Mouse (Mus musculus) liver, embryonic 12.5 days (tissue): Measurements from ENCODE around the gene Rdm1. TPM values are rescaled to one million over a fixed set of nuclear protein-coding genes. Genes with fewer than 3 reads are reported as not detected.

ENCODE experiments used
- ATAC-seq: fragments of 200-750 bp; cut with Nextera tagmentation; 2 replicates; pipeline ENCODE4 v1.8.0; 2017; ENCODE audit warnings: moderate number of reproducible peaks, mild to moderate bottlenecking, moderate library complexity
- H3K27ac ChIP-seq: fragments of 300-500 bp; sonication (generic); 2 replicates; pipeline ENCODE4 v1.5.1; 2016; ENCODE audit warnings: mild to moderate bottlenecking
- H3K27me3 ChIP-seq: fragments of 300-500 bp; sonication (generic); replicated peaks from 2 replicates; pipeline ENCODE4 v1.6.1; 2016; ENCODE audit warnings: mild to moderate bottlenecking, moderate library complexity
- H3K36me3 ChIP-seq: fragments of 300-500 bp; sonication (generic); 2 replicates; pipeline ENCODE4 v1.6.1; 2016; ENCODE audit warnings: mild to moderate bottlenecking, moderate library complexity
- H3K4me1 ChIP-seq: fragments of 300-500 bp; sonication (generic); 2 replicates; pipeline ENCODE4 v1.6.1; 2016
- H3K4me2 ChIP-seq: fragments of 300-500 bp; sonication (generic); 2 replicates; pipeline ENCODE4 v1.6.1; 2016; ENCODE audit warnings: mild to moderate bottlenecking, moderate library complexity
- H3K4me3 ChIP-seq: fragments of 300-500 bp; sonication (generic); 2 replicates; pipeline ENCODE4 v1.5.1; 2016; ENCODE audit warnings: mild to moderate bottlenecking, moderate library complexity
- H3K9ac ChIP-seq: fragments of 300-500 bp; sonication (generic); 2 replicates; pipeline ENCODE4 v1.6.1; 2016; ENCODE audit warnings: mild to moderate bottlenecking, moderate library complexity
- H3K9me3 ChIP-seq: fragments of 300-500 bp; sonication (generic); replicated peaks from 2 replicates; pipeline ENCODE4 v1.6.1; 2016; ENCODE audit warnings: mild to moderate bottlenecking, moderate library complexity
- WGBS: fragments of 180-500 bp; shearing (Covaris S2); methylation state at CpG from one replicate; pipeline ENCODE4 v1.1.7; 2016; ENCODE audit not compliant: insufficient replicate concordance; 5-methylcytosine and 5-hydroxymethylcytosine counted together
- polyA plus RNA-seq: library from polyadenylated mRNA; unstranded; fragments of >200 nt; fragmentation: Nextera tagmentation; extraction: Ambion mirVana; gene quantifications from 2 replicates; pipeline ENCODE4 v1.2.1, GENCODE M21; 2016

Gene Rdm1
- polyA plus RNA-seq, 1 experiment from 2014 or later: 11.8 TPM

GRCm38 (mm10) chr11:101674106-101674505, 47.1 kb downstream of the Rdm1 start:
- Histone ChIP-seq H3K4me3 (no peak overlapping the region), H3K27me3 (no peaks in the 10 kb centered on the region), H3K4me2 (no peak overlapping the region), H3K9me3 (no peaks in the 10 kb centered on the region), H3K9ac (no peak overlapping the region), H3K27ac (no peak overlapping the region), H3K4me1 (peaks cover 41% of the 10 kb centered on the region), H3K36me3 (no peaks in the 10 kb centered on the region)
- 71% methylated on average over 5 of the region's 5 CpGs for WGBS
- no peak for ATAC-seq

GRCm38 (mm10) chr11:101675349-101675748, 48.4 kb downstream of the Rdm1 start:
- Histone ChIP-seq H3K4me2 (no peak overlapping the region), H3K9ac (no peak overlapping the region), H3K27me3 (no peaks in the 10 kb centered on the region), H3K4me1 (peaks cover 28% of the 10 kb centered on the region), H3K27ac (no peak overlapping the region), H3K4me3 (no peak overlapping the region), H3K9me3 (no peaks in the 10 kb centered on the region), H3K36me3 (no peaks in the 10 kb centered on the region)
- 79% methylated on average over 4 of the region's 4 CpGs for WGBS
- ATAC-seq: no peak

- Histone ChIP-seq H3K9me3 (no peaks in the 10 kb centered on the region), H3K27ac (no peak overlapping the region), H3K27me3 (no peaks in the 10 kb centered on the region), H3K4me3 (no peak overlapping the region), H3K4me2 (no peak overlapping the region), H3K4me1 (peaks cover 20% of the 10 kb centered on the region), H3K36me3 (no peaks in the 10 kb centered on the region), H3K9ac (no peak overlapping the region)
- ATAC-seq: no peak
- WGBS: 81% methylated on average over 12 of the region's 12 CpGs
Measured at GRCm38 (mm10) chr11:101677655-101678054, 50.7 kb downstream of the Rdm1 start.

GRCm38 (mm10) chr11:101678770-101679169, 51.8 kb downstream of the Rdm1 start:
- Histone ChIP-seq H3K4me3 (no peak overlapping the region), H3K36me3 (no peaks in the 10 kb centered on the region), H3K9ac (no peak overlapping the region), H3K4me1 (peaks cover 9% of the 10 kb centered on the region), H3K27me3 (no peaks in the 10 kb centered on the region), H3K4me2 (no peak overlapping the region), H3K27ac (no peak overlapping the region), H3K9me3 (no peaks in the 10 kb centered on the region)
- WGBS: 63% methylated on average over 5 of the region's 5 CpGs
- ATAC-seq: no peak

GRCm38 (mm10) chr11:101679907-101680306, 52.9 kb downstream of the Rdm1 start:
- Histone ChIP-seq H3K36me3 (no peaks in the 10 kb centered on the region), H3K4me2 (no peak overlapping the region), H3K27me3 (no peaks in the 10 kb centered on the region), H3K27ac (no peak overlapping the region), H3K4me3 (no peak overlapping the region), H3K9ac (no peak overlapping the region), H3K4me1 (no peaks in the 10 kb centered on the region; the same call in 1 of the 2 replicates), H3K9me3 (no peaks in the 10 kb centered on the region)
- no peak for ATAC-seq
- 36% methylated on average over 5 of the region's 7 CpGs for WGBS

- H3K36me3 ChIP-seq: no peaks in the 10 kb centered on the region
- no peak overlapping the region for H3K9ac ChIP-seq
- no peak overlapping the region for H3K4me2 ChIP-seq
- 53% methylated on average over 3 of the region's 3 CpGs for WGBS
- H3K27me3 ChIP-seq: no peaks in the 10 kb centered on the region
- no peak for ATAC-seq
- no peak overlapping the region for H3K4me3 ChIP-seq
- no peaks in the 10 kb centered on the region; the same call in 1 of the 2 replicates for H3K4me1 ChIP-seq
- H3K9me3 ChIP-seq: no peaks in the 10 kb centered on the region
- H3K27ac ChIP-seq: no peak overlapping the region
Measured at GRCm38 (mm10) chr11:101680634-101681325, 53.8 kb downstream of the Rdm1 start.

- Histone ChIP-seq H3K9ac (no peak overlapping the region), H3K4me2 (no peak overlapping the region), H3K36me3 (no peaks in the 10 kb centered on the region), H3K27me3 (no peaks in the 10 kb centered on the region), H3K4me3 (no peak overlapping the region), H3K9me3 (no peaks in the 10 kb centered on the region), H3K4me1 (no peaks in the 10 kb centered on the region; the same call in 1 of the 2 replicates), H3K27ac (no peak overlapping the region)
- WGBS: 81% methylated on average over 1 of the region's 1 CpGs
- no peak for ATAC-seq
Measured at GRCm38 (mm10) chr11:101681968-101682367, 55.0 kb downstream of the Rdm1 start.

- no peaks in the 10 kb centered on the region; the same call in 1 of the 2 replicates for H3K4me1 ChIP-seq
- H3K27me3 ChIP-seq: no peaks in the 10 kb centered on the region
- no peaks in the 10 kb centered on the region for H3K9me3 ChIP-seq
- ATAC-seq: no peak
- no peak overlapping the region for H3K4me2 ChIP-seq
- H3K36me3 ChIP-seq: no peaks in the 10 kb centered on the region
- H3K27ac ChIP-seq: no peak overlapping the region
- no peak overlapping the region for H3K9ac ChIP-seq
- no peak overlapping the region for H3K4me3 ChIP-seq
- WGBS: 62% methylated on average over 7 of the region's 7 CpGs
Measured at GRCm38 (mm10) chr11:101682410-101682960, 55.5 kb downstream of the Rdm1 start.

Other genes starting within 250 kb of the Rdm1 start
- 67.0 and 72.7 TPM in 2 replicates for gene Aarsd1, start 209.6 kb upstream of the Rdm1 start, polyA plus RNA-seq
- gene Gm27029, start 202.4 kb upstream of the Rdm1 start, polyA plus RNA-seq: 3.6 and 4.2 TPM in 2 replicates
- 9.8 TPM in 2 replicates for gene Rundc1, start 202.1 kb upstream of the Rdm1 start, polyA plus RNA-seq
- 1.3 and 2.1 TPM in 2 replicates for gene Ptges3l, start 201.9 kb upstream of the Rdm1 start, polyA plus RNA-seq
- 378 and 390 TPM in 2 replicates for gene Rpl27, start 184.9 kb upstream of the Rdm1 start, polyA plus RNA-seq
- gene Ifi35, start 178.8 kb upstream of the Rdm1 start, polyA plus RNA-seq: 35.8 and 37.1 TPM in 2 replicates
- gene Rnd2, start 162.2 kb upstream of the Rdm1 start, polyA plus RNA-seq: 3.6 and 3.9 TPM in 2 replicates
- 11.8 and 12.2 TPM in 2 replicates for gene Vat1, start 161.0 kb upstream of the Rdm1 start, polyA plus RNA-seq
- gene Brca1, start 75.2 kb upstream of the Rdm1 start, polyA plus RNA-seq: 17.2 and 17.4 TPM in 2 replicates
- 45.1 and 47.9 TPM in 2 replicates for gene Nbr1, start 75.0 kb upstream of the Rdm1 start, polyA plus RNA-seq
- 5.0 and 5.3 TPM in 2 replicates for gene Tmem106a, start 45.0 kb upstream of the Rdm1 start, polyA plus RNA-seq
- gene Gm11634, start 27.9 kb upstream of the Rdm1 start, polyA plus RNA-seq: not detected in 2 replicates
- 1.0 and 1.3 TPM in 2 replicates for gene Arl4d, start 38.3 kb downstream of the Rdm1 start, polyA plus RNA-seq
- gene Dhx8, start 105.7 kb downstream of the Rdm1 start, polyA plus RNA-seq: 25.6 and 26.3 TPM in 2 replicates
- gene Etv4, start 158.2 kb downstream of the Rdm1 start, polyA plus RNA-seq: 1.4 and 2.0 TPM in 2 replicates